Mouse (Mus musculus) hindbrain, embryonic 16.5 days (tissue): ENCODE measurements around the gene Onecut1. TPM values are rescaled to one million over a fixed set of nuclear protein-coding genes. Genes with fewer than 3 reads are reported as not detected.
A peak's percentile ranks its signal among the peaks of the same experiment; 100 is the strongest.

Source experiments
- ATAC-seq: fragments of 200-750 bp; cut with Nextera tagmentation; 2 replicates; pipeline ENCODE4 v1.8.0; 2017; ENCODE audit warnings: moderate TSS enrichment, moderate library complexity
- H3K27ac ChIP-seq: fragments of 300-500 bp; sonication (generic); 2 replicates; pipeline ENCODE4 v1.5.1; 2014; ENCODE audit warnings: low read depth, mild to moderate bottlenecking, control low read depth, low read length, moderate library complexity
- H3K27me3 ChIP-seq: fragments of 300-500 bp; sonication (generic); replicated peaks from 2 replicates; pipeline ENCODE4 v1.6.1; 2014; ENCODE audit warnings: low read length; ENCODE audit not compliant: control insufficient read depth, insufficient read depth
- H3K36me3 ChIP-seq: fragments of 300-500 bp; sonication (generic); 2 replicates; pipeline ENCODE4 v1.6.1; 2014; ENCODE audit warnings: mild to moderate bottlenecking, low read length, moderate library complexity, mixed read lengths; ENCODE audit not compliant: control insufficient read depth, insufficient read depth
- H3K4me1 ChIP-seq: fragments of 300-500 bp; sonication (generic); 2 replicates; pipeline ENCODE4 v1.6.1; 2014; ENCODE audit warnings: low read depth, low read length; ENCODE audit not compliant: control insufficient read depth, insufficient read depth
- H3K4me2 ChIP-seq: fragments of 300-500 bp; sonication (generic); 2 replicates; pipeline ENCODE4 v1.6.1; 2014; ENCODE audit warnings: mild to moderate bottlenecking, low read length, control low read depth, moderate library complexity
- H3K4me3 ChIP-seq: fragments of 300-500 bp; sonication (generic); 2 replicates; pipeline ENCODE4 v1.5.1; 2014; ENCODE audit warnings: mild to moderate bottlenecking, low read length, control low read depth, moderate library complexity
- H3K9ac ChIP-seq: fragments of 300-500 bp; sonication (generic); 2 replicates; pipeline ENCODE4 v1.6.1; 2014; ENCODE audit warnings: low read depth, mild to moderate bottlenecking, control low read depth, low read length, moderate library complexity
- H3K9me3 ChIP-seq: fragments of 300-500 bp; sonication (generic); 2 replicates; pipeline ENCODE4 v1.6.1; 2014; ENCODE audit warnings: mild to moderate bottlenecking, low read length, moderate library complexity; ENCODE audit not compliant: control insufficient read depth
- WGBS: fragments of 180-500 bp; shearing (Covaris S2); extraction: QIAGEN DNeasy Blood & Tissue Kit; methylation state at CpG from one replicate; pipeline ENCODE4 v1.1.7; 2014; 5-methylcytosine and 5-hydroxymethylcytosine counted together
- polyA plus RNA-seq: library from polyadenylated mRNA; unstranded; fragments of >200 nt; fragmentation: Nextera tagmentation; extraction: Ambion mirVana; gene quantifications from 2 replicates; pipeline ENCODE4 v1.2.1, GENCODE M21; 2015

Gene Onecut1
- polyA plus RNA-seq, 1 experiment from 2014 or later = 3.4 TPM

GRCm38 (mm10) chr9:74849979-74850780 lies 11.5 kb upstream of the Onecut1 start:
- H3K9ac ChIP-seq = no peak overlapping the region

GRCm38 (mm10) chr9:74850781-74851145 lies 11.0 kb upstream of the Onecut1 start:
- Histone ChIP-seq H3K27ac (no peak overlapping the region), H3K27me3 (peaks cover 45% of the 10 kb centered on the region), H3K9me3 (no peaks in the 10 kb centered on the region), H3K4me2 (no peak overlapping the region), H3K9ac (no peak overlapping the region), H3K36me3 (no peaks in the 10 kb centered on the region), H3K4me3 (no peak overlapping the region), H3K4me1 (peaks cover 11% of the 10 kb centered on the region)
- ATAC-seq = no peak
- 2% methylated on average over 5 of the region's 5 CpGs for WGBS

More at GRCm38 (mm10) chr9:74849979-74850780, 11.5 kb upstream of the Onecut1 start:
- Histone ChIP-seq H3K4me3 (no peak overlapping the region), H3K27ac (no peak overlapping the region), H3K4me1 (peaks cover 11% of the 10 kb centered on the region), H3K27me3 (peaks cover 41% of the 10 kb centered on the region), H3K9me3 (no peaks in the 10 kb centered on the region), H3K36me3 (no peaks in the 10 kb centered on the region), H3K4me2 (no peak overlapping the region)
- WGBS = 5% methylated on average over 12 of the region's 12 CpGs
- no peak for ATAC-seq

- Histone ChIP-seq H3K27me3 (peaks cover 49% of the 10 kb centered on the region), H3K4me3 (no peak overlapping the region), H3K4me1 (peaks cover 11% of the 10 kb centered on the region), H3K4me2 (no peak overlapping the region), H3K27ac (no peak overlapping the region), H3K36me3 (no peaks in the 10 kb centered on the region), H3K9ac (no peak overlapping the region), H3K9me3 (no peaks in the 10 kb centered on the region)
- ATAC-seq = no peak
- 3% methylated on average over 5 of the region's 5 CpGs for WGBS
Measured at GRCm38 (mm10) chr9:74851601-74852000, 10.1 kb upstream of the Onecut1 start.

GRCm38 (mm10) chr9:74852361-74852760 lies 9.4 kb upstream of the Onecut1 start:
- WGBS = 2% methylated on average over 4 of the region's 4 CpGs
- H3K27me3 ChIP-seq = peaks cover 47% of the 10 kb centered on the region
- no peak overlapping the region for H3K4me2 ChIP-seq
- H3K4me3 ChIP-seq = no peak overlapping the region
- H3K9ac ChIP-seq = no peak overlapping the region
- ATAC-seq = no peak
- H3K36me3 ChIP-seq = no peaks in the 10 kb centered on the region
- H3K9me3 ChIP-seq = no peaks in the 10 kb centered on the region
- H3K4me1 ChIP-seq = peaks cover 11% of the 10 kb centered on the region
- H3K27ac ChIP-seq = no peak overlapping the region

- H3K9ac ChIP-seq = no peak overlapping the region
- H3K4me1 ChIP-seq = peaks cover 8% of the 10 kb centered on the region
- H3K9me3 ChIP-seq = no peaks in the 10 kb centered on the region
- 1% methylated on average over 27 of the region's 28 CpGs for WGBS
- no peak overlapping the region for H3K27ac ChIP-seq
- ATAC-seq = no peak
- H3K36me3 ChIP-seq = no peaks in the 10 kb centered on the region
- peaks cover 47% of the 10 kb centered on the region for H3K27me3 ChIP-seq
- H3K4me2 ChIP-seq = no peak overlapping the region
- H3K4me3 ChIP-seq = no peak overlapping the region
Measured at GRCm38 (mm10) chr9:74853191-74854072, 8.3 kb upstream of the Onecut1 start.

GRCm38 (mm10) chr9:74854073-74854591 lies 7.6 kb upstream of the Onecut1 start:
- WGBS = under 1% methylated on average over 25 of the region's 25 CpGs
- ATAC-seq = peak; percentile 38; the same call in 1 of the 2 replicates
- H3K4me3 ChIP-seq = no peak overlapping the region
- peaks cover 54% of the 10 kb centered on the region for H3K27me3 ChIP-seq
- no peaks in the 10 kb centered on the region for H3K36me3 ChIP-seq
- H3K9me3 ChIP-seq = no peaks in the 10 kb centered on the region
- H3K4me2 ChIP-seq = no peak overlapping the region
- H3K27ac ChIP-seq = no peak overlapping the region
- no peak overlapping the region for H3K9ac ChIP-seq
- peaks cover 2% of the 10 kb centered on the region for H3K4me1 ChIP-seq

- Histone ChIP-seq H3K4me3 (no peak overlapping the region), H3K36me3 (no peaks in the 10 kb centered on the region)
- 6% methylated on average over 4 of the region's 4 CpGs for WGBS
Measured at GRCm38 (mm10) chr9:74855446-74855845, 6.3 kb upstream of the Onecut1 start.

GRCm38 (mm10) chr9:74856578-74857507 lies 4.9 kb upstream of the Onecut1 start:
- Histone ChIP-seq H3K4me3 (no peak overlapping the region), H3K9ac (no peak overlapping the region), H3K27me3 (peaks cover 56% of the 10 kb centered on the region), H3K9me3 (no peaks in the 10 kb centered on the region), H3K4me2 (no peak overlapping the region), H3K27ac (no peak overlapping the region), H3K4me1 (peaks cover 5% of the 10 kb centered on the region; the same call in 1 of the 2 replicates), H3K36me3 (no peaks in the 10 kb centered on the region)
- no peak for ATAC-seq
- 4% methylated on average over 28 of the region's 28 CpGs for WGBS

More at GRCm38 (mm10) chr9:74855446-74855845, 6.3 kb upstream of the Onecut1 start:
- Histone ChIP-seq H3K4me2 (no peak overlapping the region), H3K9me3 (no peaks in the 10 kb centered on the region), H3K4me1 (no peaks in the 10 kb centered on the region), H3K27ac (no peak overlapping the region), H3K9ac (no peak overlapping the region), H3K27me3 (peaks cover 62% of the 10 kb centered on the region)
- no peak for ATAC-seq
